Mouse (Mus musculus) limb, embryonic 12.5 days (tissue): ENCODE measurements around the gene Mta2. TPM values are rescaled to one million over a fixed set of nuclear protein-coding genes. Genes with fewer than 3 reads are reported as not detected.

ENCODE experiments used
- ATAC-seq: fragments of 200-750 bp; cut with Nextera tagmentation; 2 replicates; pipeline ENCODE4 v1.8.0; 2017; ENCODE audit warnings: low read depth, moderate TSS enrichment; ENCODE audit not compliant: insufficient number of reproducible peaks, insufficient read depth, low FRiP score, low TSS enrichment
- H3K27ac ChIP-seq: fragments of 300-500 bp; sonication (generic); 2 replicates; pipeline ENCODE4 v1.5.1; 2016; ENCODE audit warnings: mild to moderate bottlenecking, moderate library complexity
- H3K27me3 ChIP-seq: fragments of 300-500 bp; sonication (generic); 2 replicates; pipeline ENCODE4 v1.6.1; 2016; ENCODE audit warnings: mild to moderate bottlenecking, moderate library complexity
- H3K36me3 ChIP-seq: fragments of 300-500 bp; sonication (generic); 2 replicates; pipeline ENCODE4 v1.6.1; 2016; ENCODE audit warnings: mild to moderate bottlenecking, moderate library complexity
- H3K4me1 ChIP-seq: fragments of 300-500 bp; sonication (generic); replicated peaks from 2 replicates; pipeline ENCODE4 v1.6.1; 2016
- H3K4me2 ChIP-seq: fragments of 300-500 bp; sonication (generic); 2 replicates; pipeline ENCODE4 v1.6.1; 2016; ENCODE audit warnings: mild to moderate bottlenecking, moderate library complexity
- H3K4me3 ChIP-seq: fragments of 300-500 bp; sonication (generic); replicated peaks from 2 replicates; pipeline ENCODE4 v1.5.1; 2016; ENCODE audit warnings: mild to moderate bottlenecking
- H3K9ac ChIP-seq: fragments of 300-500 bp; sonication (generic); replicated peaks from 2 replicates; pipeline ENCODE4 v1.6.1; 2016; ENCODE audit warnings: mild to moderate bottlenecking, moderate library complexity
- H3K9me3 ChIP-seq: fragments of 300-500 bp; sonication (generic); 2 replicates; pipeline ENCODE4 v1.6.1; 2016; ENCODE audit warnings: mild to moderate bottlenecking, moderate library complexity
- WGBS: fragments of 180-500 bp; shearing (Covaris S2); methylation state at CpG from one replicate; pipeline ENCODE4 v1.1.7; 2016; 5-methylcytosine and 5-hydroxymethylcytosine counted together
- polyA plus RNA-seq: library from polyadenylated mRNA; unstranded; fragments of >200 nt; fragmentation: Nextera tagmentation; extraction: Ambion mirVana; gene quantifications from 2 replicates; pipeline ENCODE4 v1.2.1, GENCODE M21; 2016

The Mta2 gene
- polyA plus RNA-seq, 1 experiment from 2014 or later = 231 TPM

- Histone ChIP-seq H3K4me3 (no peak overlapping the region), H3K9me3 (no peaks in the 10 kb centered on the region), H3K27me3 (no peaks in the 10 kb centered on the region), H3K36me3 (peaks cover 7% of the 10 kb centered on the region), H3K4me1 (peaks cover 50% of the 10 kb centered on the region), H3K27ac (no peak overlapping the region), H3K4me2 (no peak overlapping the region), H3K9ac (no peak overlapping the region)
- ATAC-seq = no peak
- 78% methylated on average over 10 of the region's 10 CpGs for whole genome bisulfite sequencing
Measured at GRCm38 (mm10) chr19:8994813-8995607, 53.3 kb downstream of the Mta2 start.

- Histone ChIP-seq H3K27me3 (no peaks in the 10 kb centered on the region), H3K27ac (no peak overlapping the region), H3K4me2 (no peak overlapping the region), H3K9me3 (no peaks in the 10 kb centered on the region), H3K9ac (no peak overlapping the region), H3K4me3 (no peak overlapping the region), H3K4me1 (peaks cover 38% of the 10 kb centered on the region), H3K36me3 (peaks cover 23% of the 10 kb centered on the region)
- WGBS = 88% methylated on average over 6 of the region's 6 CpGs
- no peak for ATAC-seq
Measured at GRCm38 (mm10) chr19:8996601-8997000, 54.9 kb downstream of the Mta2 start.

DNA sequence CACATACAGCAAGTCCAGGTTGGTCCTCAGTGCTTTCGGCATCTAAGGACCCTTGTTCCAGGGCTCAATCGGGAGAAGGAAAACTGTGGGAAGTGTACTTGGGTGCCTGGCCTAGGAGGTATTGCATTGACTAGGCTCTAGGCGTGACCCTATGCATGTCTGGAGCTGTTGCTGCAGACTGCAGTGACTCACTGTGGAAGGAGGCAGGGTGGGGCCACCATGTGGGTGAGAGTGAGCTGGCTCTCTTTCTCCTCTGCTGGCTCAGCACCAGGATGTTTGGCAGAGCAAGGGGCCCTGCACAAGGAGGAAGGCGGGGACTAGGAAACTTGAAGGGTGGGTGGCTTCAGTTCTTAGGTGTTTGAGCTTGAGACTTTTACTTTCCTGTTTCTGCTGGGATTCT is 55.9 kb downstream of the Mta2 start:
- peak overlapping the region; percentile 7; the same call in 1 of the 2 replicates for H3K4me2 ChIP-seq
- H3K4me3 ChIP-seq = no peak overlapping the region
- ATAC-seq = peak; percentile 55; the same call in 1 of the 2 replicates
- no peak overlapping the region for H3K9ac ChIP-seq
- peaks cover 28% of the 10 kb centered on the region for H3K4me1 ChIP-seq
- no peaks in the 10 kb centered on the region for H3K9me3 ChIP-seq
- WGBS = 53% methylated on average over 4 of the region's 4 CpGs
- H3K27ac ChIP-seq = peak overlapping the region; percentile 69
- peaks cover 33% of the 10 kb centered on the region for H3K36me3 ChIP-seq
- H3K27me3 ChIP-seq = no peaks in the 10 kb centered on the region

GRCm38 (mm10) chr19:8998546-8998945 is 56.9 kb downstream of the Mta2 start:
- no peak overlapping the region for H3K4me2 ChIP-seq

DNA sequence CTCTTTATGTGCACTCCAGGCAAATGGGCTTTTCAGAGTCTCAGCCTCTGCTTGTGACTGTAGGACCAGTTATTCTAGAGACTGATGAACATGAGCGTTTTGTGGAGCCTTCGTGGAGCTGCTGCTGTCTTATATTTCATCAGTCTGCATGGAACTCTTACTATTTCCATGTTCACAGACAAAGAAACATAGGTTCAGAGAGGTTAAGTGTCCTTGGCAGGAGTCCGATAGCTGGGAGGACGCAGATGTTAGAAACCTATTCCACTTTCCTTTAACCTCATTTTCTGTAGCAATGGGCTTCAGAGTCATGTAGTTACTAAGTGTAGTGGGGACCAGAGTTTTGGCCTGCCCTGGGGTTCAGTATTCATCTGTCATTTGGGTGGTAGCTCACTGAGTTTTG is 57.5 kb downstream of the Mta2 start:
- Histone ChIP-seq H3K4me2 (no peak overlapping the region), H3K36me3 (peaks cover 49% of the 10 kb centered on the region), H3K9me3 (no peaks in the 10 kb centered on the region), H3K4me1 (peaks cover 19% of the 10 kb centered on the region), H3K27ac (no peak overlapping the region), H3K9ac (no peak overlapping the region), H3K4me3 (no peak overlapping the region), H3K27me3 (no peaks in the 10 kb centered on the region)
- WGBS = 86% methylated on average over 4 of the region's 4 CpGs
- no peak for ATAC-seq

More at GRCm38 (mm10) chr19:8998546-8998945, 56.9 kb downstream of the Mta2 start:
- Histone ChIP-seq H3K9ac (no peak overlapping the region), H3K36me3 (peaks cover 43% of the 10 kb centered on the region), H3K27me3 (no peaks in the 10 kb centered on the region), H3K27ac (no peak overlapping the region), H3K4me1 (peaks cover 19% of the 10 kb centered on the region), H3K4me3 (no peak overlapping the region), H3K9me3 (no peaks in the 10 kb centered on the region)
- 76% methylated on average over 6 of the region's 6 CpGs for WGBS
- no peak for ATAC-seq

Other genes with a start within 250 kb of the Mta2 start
- gene Slc3a2, start 218.5 kb upstream of the Mta2 start, polyA plus RNA-seq = 114 and 115 TPM in 2 replicates
- 92.4 and 96.6 TPM in 2 replicates for gene Wdr74, start 206.0 kb upstream of the Mta2 start, polyA plus RNA-seq
- 2.7 and 3.5 TPM in 2 replicates for gene 1700092M07Rik, start 201.2 kb upstream of the Mta2 start, polyA plus RNA-seq
- gene Stx5a, start 200.5 kb upstream of the Mta2 start, polyA plus RNA-seq = 168 and 169 TPM in 2 replicates
- gene Nxf1, start 184.8 kb upstream of the Mta2 start, polyA plus RNA-seq = 219 and 237 TPM in 2 replicates
- gene Tmem223, start 170.9 kb upstream of the Mta2 start, polyA plus RNA-seq = 206 and 215 TPM in 2 replicates
- gene Tmem179b, start 167.4 kb upstream of the Mta2 start, polyA plus RNA-seq = 50.2 and 51.5 TPM in 2 replicates
- gene Taf6l, start 155.5 kb upstream of the Mta2 start, polyA plus RNA-seq = 38.8 and 41.8 TPM in 2 replicates
- 174 and 189 TPM in 2 replicates for gene Polr2g, start 143.3 kb upstream of the Mta2 start, polyA plus RNA-seq
- gene Zbtb3, start 139.3 kb upstream of the Mta2 start, polyA plus RNA-seq = 6.1 and 6.2 TPM in 2 replicates
- 70.3 and 77.2 TPM in 2 replicates for gene Ttc9c, start 122.5 kb upstream of the Mta2 start, polyA plus RNA-seq
- gene Hnrnpul2, start 121.9 kb upstream of the Mta2 start, polyA plus RNA-seq = 6.0 and 6.7 TPM in 2 replicates
- gene AC129217.1, start 112.1 kb upstream of the Mta2 start, polyA plus RNA-seq = not detected in 2 replicates
- 43.1 and 43.2 TPM in 2 replicates for gene Bscl2, start 104.4 kb upstream of the Mta2 start, polyA plus RNA-seq
- gene Gng3, start 102.7 kb upstream of the Mta2 start, polyA plus RNA-seq = 10.7 and 12.0 TPM in 2 replicates
- 0.24 and 0.58 TPM in 2 replicates for gene Lrrn4cl, start 91.1 kb upstream of the Mta2 start, polyA plus RNA-seq
- gene Ubxn1, start 70.4 kb upstream of the Mta2 start, polyA plus RNA-seq = 184 and 185 TPM in 2 replicates
- gene Uqcc3, start 61.0 kb upstream of the Mta2 start, polyA plus RNA-seq = 64.0 and 66.0 TPM in 2 replicates
- 82.5 and 112 TPM in 2 replicates for gene Lbhd1, start 58.1 kb upstream of the Mta2 start, polyA plus RNA-seq
- gene Gm49403, start 57.9 kb upstream of the Mta2 start, polyA plus RNA-seq = not detected in 2 replicates
- gene 1810009A15Rik, start 53.0 kb upstream of the Mta2 start, polyA plus RNA-seq = 112 and 114 TPM in 2 replicates
- not detected in 2 replicates for gene Gm49416, start 52.9 kb upstream of the Mta2 start, polyA plus RNA-seq
- 48.9 and 51.3 TPM in 2 replicates for gene Ints5, start 48.9 kb upstream of the Mta2 start, polyA plus RNA-seq
- gene Ganab, start 43.8 kb upstream of the Mta2 start, polyA plus RNA-seq = 116 and 117 TPM in 2 replicates
- gene B3gat3, start 21.5 kb upstream of the Mta2 start, polyA plus RNA-seq = 53.5 and 53.6 TPM in 2 replicates
- 2.4 and 2.6 TPM in 2 replicates for gene Rom1, start 12.5 kb upstream of the Mta2 start, polyA plus RNA-seq
- gene Eml3, start 12.3 kb upstream of the Mta2 start, polyA plus RNA-seq = 34.6 and 34.9 TPM in 2 replicates
- 37.9 and 39.7 TPM in 2 replicates for gene Tut1, start 12.0 kb downstream of the Mta2 start, polyA plus RNA-seq
- 472 and 476 TPM in 2 replicates for gene Eef1g, start 25.2 kb downstream of the Mta2 start, polyA plus RNA-seq
- 20.5 and 24.1 TPM in 2 replicates for gene Ahnak, start 47.4 kb downstream of the Mta2 start, polyA plus RNA-seq
- not detected in 2 replicates for gene Scgb1a1, start 146.1 kb downstream of the Mta2 start, polyA plus RNA-seq
- 23.2 and 24.0 TPM in 2 replicates for gene Asrgl1, start 193.8 kb downstream of the Mta2 start, polyA plus RNA-seq